Mouse (Mus musculus) megakaryocyte-erythroid progenitor cell, adult 5-6 weeks (primary cell): Measurements from ENCODE around the gene Mrm2. TPM values are rescaled to one million over a fixed set of nuclear protein-coding genes. Genes with fewer than 3 reads are reported as not detected.
"Not testable (repeated sequence)": the region's sequence is repeated elsewhere in the genome, so short reads cannot be mapped to it uniquely, and the experiment has no call there.

Experiments used
- ATAC-seq: replicated peaks from 2 replicates; pipeline ENCODE4 v1.8.0; 2016; ENCODE audit warnings: mild to moderate bottlenecking, inconsistent platforms; ENCODE audit not compliant: severe bottlenecking, poor library complexity, low FRiP score, low TSS enrichment
- total RNA-seq, 2 experiments: library from RNA; stranded (forward) in 1 of 2; stranded (reverse) in 1 of 2; fragments of 200-1000, 215-1000 nt in 1 of 2; fragments of >200 nt in 1 of 2; fragmentation: Nextera tagmentation in 1 of 2; gene quantifications; 2 replicates each; pipeline ENCODE4 v1.2.3; 2014 to 2017

Mrm2 gene
- total RNA-seq (2014; fragmentation: Nextera tagmentation) (13.5 and 15.0 TPM in 2 replicates), total RNA-seq (2017) (6.0 and 10.0 TPM in 2 replicates)

- peak; percentile 89 for ATAC-seq
These were observed at the start of gene Mrm2 for GRCm38 (mm10) chr5:140331615-140332512. TSS of gene Mrm2 (minus strand) at chr5:140331898.

- ATAC-seq, result no peak
These were observed 49.5 kb upstream of the Mrm2 start for GRCm38 (mm10) chr5:140381156-140381555.

GRCm38 (mm10) chr5:140379299-140379698 is 47.6 kb upstream of the Mrm2 start:
- peak; percentile 16; the same call in 1 of the 2 replicates for ATAC-seq

GRCm38 (mm10) chr5:140378121-140378853 is 46.6 kb upstream of the Mrm2 start:
- ATAC-seq, result no peak

GRCm38 (mm10) chr5:140375249-140375829 is 43.6 kb upstream of the Mrm2 start:
- ATAC-seq, result no peak

- ATAC-seq, result no peak
These were observed 42.5 kb upstream of the Mrm2 start for GRCm38 (mm10) chr5:140374226-140374625.

- no peak for ATAC-seq
These were observed 42.0 kb upstream of the Mrm2 start for GRCm38 (mm10) chr5:140373711-140374110.

GRCm38 (mm10) chr5:140371671-140372070 is 40.0 kb upstream of the Mrm2 start:
- ATAC-seq, result no peak

GRCm38 (mm10) chr5:140370446-140371254 is 39.0 kb upstream of the Mrm2 start:
- ATAC-seq, result peak; percentile 48

- ATAC-seq, result no peak
These were observed 37.8 kb upstream of the Mrm2 start for GRCm38 (mm10) chr5:140369466-140369865.

- no peak for ATAC-seq
These were observed 37.2 kb upstream of the Mrm2 start for GRCm38 (mm10) chr5:140368926-140369325.

- ATAC-seq, result not testable (repeated sequence)
These were observed 36.4 kb upstream of the Mrm2 start for GRCm38 (mm10) chr5:140368126-140368525.

- no peak for ATAC-seq
These were observed 32.7 kb upstream of the Mrm2 start for GRCm38 (mm10) chr5:140364415-140364814.

GRCm38 (mm10) chr5:140359930-140360674 is 28.4 kb upstream of the Mrm2 start:
- ATAC-seq, result no peak

GRCm38 (mm10) chr5:140357466-140357865 is 25.8 kb upstream of the Mrm2 start:
- ATAC-seq, result no peak

GRCm38 (mm10) chr5:140355934-140356333 is 24.2 kb upstream of the Mrm2 start:
- ATAC-seq, result no peak

GRCm38 (mm10) chr5:140352352-140352751 is 20.7 kb upstream of the Mrm2 start:
- ATAC-seq, result no peak

GRCm38 (mm10) chr5:140350731-140351497 is 19.2 kb upstream of the Mrm2 start:
- no peak for ATAC-seq
